Mouse (Mus musculus) left cerebral cortex, postnatal 14 days (tissue): ENCODE measurements around the gene Erc2. TPM values are rescaled to one million over a fixed set of nuclear protein-coding genes. Genes with fewer than 3 reads are reported as not detected.
A peak's percentile ranks its signal among the peaks of the same experiment; 100 is the strongest.

ENCODE experiments used
- DNase-seq, 2 experiments: peaks; one replicate each; pipeline ENCODE4 v3.0.0; 2021 to 2022; ENCODE audit warnings: low spot score in 2 of 2, mixed read lengths in 1 of 2
- intact Hi-C: fragments of 180-260 bp; cut with DNase I; formaldehyde crosslinking; loops from one replicate; pipeline ENCODE4 v1.15.1; 2025
- total RNA-seq, 2 experiments: library from RNA; stranded (reverse); gene quantifications; 2 replicates each; pipeline ENCODE4 v1.2.3; 2021

Erc2 gene
- total RNA-seq, 2 experiments from 2014 or later: 233 to 251 TPM

GRCm38 (mm10) chr14:28300095-28300494 lies 677.9 kb downstream of the Erc2 start:
- DNase-seq: no peak
- intact Hi-C loops: no loop called here

- intact Hi-C loops: no loop called here
- no peak for DNase-seq
These were observed 679.0 kb downstream of the Erc2 start for GRCm38 (mm10) chr14:28301251-28301650.

- intact Hi-C loops: no loop called here
- DNase-seq: no peak
These were observed 681.9 kb downstream of the Erc2 start for GRCm38 (mm10) chr14:28304131-28304530.

DNA sequence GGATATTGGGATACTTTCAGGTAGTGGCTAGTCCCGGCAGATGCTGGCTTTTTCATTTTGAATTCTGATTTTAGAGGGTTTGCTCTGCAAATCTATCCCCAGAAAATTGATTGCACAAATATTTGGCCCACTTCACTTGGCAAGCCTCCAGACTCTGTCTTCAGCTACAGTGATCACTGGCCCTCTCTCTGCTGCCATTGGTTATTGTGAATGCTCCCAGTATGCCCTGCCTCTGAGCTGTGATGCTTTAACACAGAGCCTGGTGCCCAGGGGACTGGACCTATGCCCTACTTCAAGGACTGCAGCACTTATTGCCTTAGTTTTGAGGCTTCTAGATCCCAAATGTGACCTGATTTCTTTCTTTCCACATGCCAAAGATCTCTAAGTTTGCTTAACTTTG lies 686.4 kb downstream of the Erc2 start:
- DNase-seq: no peak
- intact Hi-C loops: no loop called here

GRCm38 (mm10) chr14:28316851-28317250 lies 694.6 kb downstream of the Erc2 start:
- intact Hi-C loops: no loop called here
- no peak for DNase-seq

- no peak for DNase-seq
- intact Hi-C loops: no loop called here
These were observed 699.8 kb downstream of the Erc2 start for GRCm38 (mm10) chr14:28321916-28322534.

GRCm38 (mm10) chr14:28323243-28323642 lies 701.0 kb downstream of the Erc2 start:
- intact Hi-C loops: no loop called here
- DNase-seq: no peak

- DNase-seq: no peak
- intact Hi-C loops: no loop called here
These were observed 701.5 kb downstream of the Erc2 start for GRCm38 (mm10) chr14:28323727-28324126.

- DNase-seq: peak in 1 of 2 experiments; percentile 37
- intact Hi-C loops: no loop called here
These were observed 704.2 kb downstream of the Erc2 start for GRCm38 (mm10) chr14:28326456-28326855.

- intact Hi-C loops: no loop called here
- DNase-seq: no peak
These were observed 706.3 kb downstream of the Erc2 start for GRCm38 (mm10) chr14:28328512-28328911.

- no peak for DNase-seq
- intact Hi-C loops: no loop called here
These were observed 708.9 kb downstream of the Erc2 start for GRCm38 (mm10) chr14:28331108-28331507.

DNA sequence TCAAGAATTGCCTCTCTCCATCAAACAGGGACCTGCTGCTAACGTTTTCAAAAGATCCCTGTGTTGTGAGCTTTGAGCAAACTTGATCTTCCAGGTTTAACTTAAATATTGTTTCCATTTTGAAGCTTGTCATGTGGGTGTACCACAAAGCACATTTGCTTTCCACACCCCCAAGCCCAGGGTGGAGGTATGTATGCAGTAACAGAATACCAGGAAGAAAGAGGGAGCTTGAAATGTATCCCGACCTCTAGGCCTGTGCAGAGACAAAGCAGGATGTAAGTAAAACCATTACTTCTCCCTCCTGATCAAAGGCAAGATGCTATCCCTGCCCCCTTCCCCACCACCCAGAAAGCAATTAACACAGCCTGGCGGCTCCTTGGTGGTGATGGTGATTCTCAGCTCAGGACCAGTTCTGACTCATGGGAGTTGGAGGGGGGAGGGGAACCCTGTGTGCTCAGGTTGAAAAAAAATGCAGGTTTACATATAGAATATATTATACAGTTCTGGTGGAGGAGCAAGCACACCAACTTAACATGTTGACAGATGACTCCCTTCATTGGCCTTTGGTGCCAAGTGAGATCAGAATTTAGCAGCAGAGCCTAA lies 710.2 kb downstream of the Erc2 start:
- DNase-seq: no peak

GRCm38 (mm10) chr14:28339146-28339545 lies 716.9 kb downstream of the Erc2 start:
- intact Hi-C loops: no loop called here
- no peak for DNase-seq

More for the DNA sequence above, 710.2 kb downstream of the Erc2 start:
- intact Hi-C loops: no loop called here

DNA sequence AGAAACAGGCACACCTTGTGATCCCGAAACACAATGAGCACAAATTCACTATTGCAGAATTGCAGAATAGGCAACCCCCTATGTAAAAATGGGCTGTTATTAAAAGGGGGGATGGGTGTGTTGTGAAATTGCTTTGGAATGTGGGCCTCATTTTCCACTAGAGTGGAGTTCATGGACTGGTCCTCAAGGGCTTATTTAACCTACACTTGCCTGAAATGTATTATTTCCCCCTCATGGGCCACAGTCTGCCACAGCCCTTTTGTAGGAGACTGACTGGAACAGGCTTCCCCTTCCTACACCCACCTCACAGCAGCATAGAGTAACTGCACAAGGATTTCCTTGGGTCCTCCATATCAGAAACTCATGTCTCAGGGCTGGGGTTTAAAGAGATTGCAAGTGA lies 726.9 kb downstream of the Erc2 start:
- intact Hi-C loops: no loop called here
- DNase-seq: no peak

- no peak for DNase-seq
- intact Hi-C loops: no loop called here
These were observed 733.8 kb downstream of the Erc2 start for GRCm38 (mm10) chr14:28356031-28356430.

- DNase-seq: no peak
- intact Hi-C loops: no loop called here
These were observed 737.3 kb downstream of the Erc2 start for GRCm38 (mm10) chr14:28359502-28359901.

DNA sequence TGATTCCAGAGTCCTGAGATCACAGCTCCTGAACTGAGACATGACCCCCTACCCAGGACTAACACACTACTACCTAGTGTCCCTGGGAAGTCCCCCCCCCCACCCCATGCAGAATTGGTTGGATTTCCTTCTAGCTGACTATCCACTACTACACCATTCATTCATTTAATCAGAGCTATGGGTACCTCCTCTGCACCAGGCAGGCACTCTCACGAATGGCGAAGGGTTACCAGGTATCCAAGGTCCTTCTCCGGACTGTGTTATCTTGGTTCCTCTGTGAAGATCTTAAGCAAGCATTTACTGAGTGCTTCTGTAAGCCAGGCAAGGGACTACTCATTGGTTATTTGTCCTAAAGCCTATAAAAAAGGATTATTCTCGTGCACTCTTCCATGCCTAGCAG lies 737.8 kb downstream of the Erc2 start:
- intact Hi-C loops: no loop called here
- no peak for DNase-seq

DNA sequence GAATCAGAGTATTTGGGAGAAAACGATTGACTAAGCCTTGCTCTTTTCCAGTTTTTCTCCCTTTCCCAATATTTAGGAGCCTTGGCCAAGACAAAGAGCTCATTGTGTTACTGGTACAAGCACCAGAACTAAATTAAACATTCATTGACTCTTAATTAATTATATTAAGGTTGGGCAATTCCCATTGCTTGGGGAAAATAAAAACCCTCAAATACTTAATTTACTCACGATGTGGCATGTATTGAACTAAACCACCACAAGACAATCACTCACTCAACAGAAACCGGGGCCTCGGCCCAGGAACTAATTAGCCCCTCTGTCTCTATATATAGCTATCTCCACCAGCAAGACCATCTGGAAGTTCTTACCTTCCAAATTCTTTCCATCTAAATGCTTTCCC lies 740.1 kb downstream of the Erc2 start:
- no peak for DNase-seq
- intact Hi-C loops: no loop called here

GRCm38 (mm10) chr14:28370713-28371112 lies 748.5 kb downstream of the Erc2 start:
- no peak for DNase-seq

GRCm38 (mm10) chr14:28371651-28372050 lies 749.4 kb downstream of the Erc2 start:
- no peak for DNase-seq

More at GRCm38 (mm10) chr14:28370713-28371112, 748.5 kb downstream of the Erc2 start:
- intact Hi-C loops: no loop called here

DNA sequence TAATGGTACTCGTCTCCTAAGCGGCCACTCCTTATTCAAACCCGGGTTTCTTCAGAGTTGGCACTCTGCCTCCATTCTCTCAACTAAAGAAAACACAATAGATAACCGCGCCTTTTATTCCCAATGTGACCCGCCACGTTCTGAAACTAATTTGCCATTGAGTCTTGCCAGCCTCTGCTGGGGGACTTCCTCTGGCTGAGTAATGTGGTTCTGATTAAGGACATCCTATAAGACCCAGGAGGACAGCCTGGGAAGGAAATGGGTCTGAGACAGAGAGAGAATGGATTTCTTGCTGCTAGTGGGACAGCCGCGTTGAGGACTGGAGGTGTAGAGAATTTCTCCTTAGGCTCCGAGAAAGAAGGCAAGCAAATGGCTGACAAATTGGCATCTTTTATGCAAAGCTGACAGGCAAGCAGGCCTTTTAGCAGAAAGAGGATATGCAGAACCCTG lies 753.4 kb downstream of the Erc2 start:
- DNase-seq: no peak
- intact Hi-C loops: no loop called here

More at GRCm38 (mm10) chr14:28371651-28372050, 749.4 kb downstream of the Erc2 start:
- intact Hi-C loops: no loop called here
